Mouse (Mus musculus): Measurements from ENCODE around the gene Atp5l. TPM values are rescaled to one million over a fixed set of nuclear protein-coding genes. Genes with fewer than 3 reads are reported as not detected.
"Not testable (repeated sequence)": the region's sequence is repeated elsewhere in the genome, so short reads cannot be mapped to it uniquely, and the experiment has no call there.

Gene Atp5l
- polyA plus RNA-seq (2014; fragmentation: Nextera tagmentation; extraction: Ambion mirVana): 698 and 917 TPM in 2 replicates

DNA sequence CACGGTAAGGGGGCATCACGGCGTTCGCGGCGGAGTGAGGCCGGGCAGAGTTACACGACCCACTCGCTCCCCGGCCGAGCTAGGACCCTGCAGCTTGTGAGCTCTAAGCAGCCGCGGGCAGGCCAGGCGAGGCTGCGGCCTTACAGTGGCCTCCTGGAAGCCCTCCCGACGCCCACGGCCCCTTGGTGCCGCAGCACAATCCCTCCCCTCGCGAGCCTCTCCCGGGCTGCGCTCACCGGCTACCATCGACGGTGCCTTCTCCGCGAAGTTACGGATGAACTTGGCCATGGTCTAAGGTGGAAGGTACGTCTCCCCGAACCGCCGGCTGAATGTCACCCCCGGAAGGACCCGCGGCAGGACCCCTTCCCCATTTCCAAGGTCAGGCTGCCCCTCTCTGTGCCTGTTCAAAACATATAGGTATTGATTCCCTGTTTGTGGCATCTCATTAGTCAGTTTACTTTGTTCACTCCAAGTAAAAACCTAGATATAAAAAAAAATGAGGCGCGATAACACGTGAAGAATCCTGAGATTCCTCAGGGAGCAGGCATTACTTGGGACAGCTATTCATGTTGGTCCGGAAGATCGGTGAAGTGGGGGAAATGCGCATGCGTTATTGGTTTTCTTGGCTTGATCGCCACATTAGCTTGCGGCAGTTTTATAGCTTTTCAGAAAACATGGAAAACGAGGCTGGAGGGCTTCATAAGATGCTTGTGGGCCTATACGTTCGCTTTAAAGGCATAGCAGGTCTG, at the start of gene Atp5l:
Atp5l (minus strand) TSS at position 369 of the 749 bp plus-strand sequence.
- Histone ChIP-seq H3K9me3 (ENCODE audit: control insufficient read depth, low read length) (no peaks in the 10 kb centered on the region), H3K27me3 (ENCODE audit: control insufficient read depth, insufficient read depth, low read length) (no peaks in the 10 kb centered on the region), H3K27ac (replicated peaks; ENCODE audit: low read depth, low read length) (peak within 1 kb of the TSS; percentile 89), H3K4me2 (ENCODE audit: low read length) (peak within 1 kb of the TSS; percentile 93), H3K4me1 (ENCODE audit: control insufficient read depth, insufficient read depth, low read length) (peaks cover 12% of the 10 kb centered on the region), H3K9ac (replicated peaks; ENCODE audit: low read length) (peak within 1 kb of the TSS; percentile 90), H3K36me3 (ENCODE audit: control insufficient read depth, insufficient read depth, low read length) (0 out of 2 replicates have a peak, but pooled peaks cover 9% of the 10 kb centered on the region), H3K4me3 (replicated peaks; ENCODE audit: low read depth, low read length) (peak within 1 kb of the TSS; percentile 96)
- under 1% methylated on average over 48 of the region's 48 CpGs for WGBS
- ATAC-seq (ENCODE audit: low FRiP score, low TSS enrichment) (peak; percentile 84), DNase-seq (peak; percentile 98)

DNA sequence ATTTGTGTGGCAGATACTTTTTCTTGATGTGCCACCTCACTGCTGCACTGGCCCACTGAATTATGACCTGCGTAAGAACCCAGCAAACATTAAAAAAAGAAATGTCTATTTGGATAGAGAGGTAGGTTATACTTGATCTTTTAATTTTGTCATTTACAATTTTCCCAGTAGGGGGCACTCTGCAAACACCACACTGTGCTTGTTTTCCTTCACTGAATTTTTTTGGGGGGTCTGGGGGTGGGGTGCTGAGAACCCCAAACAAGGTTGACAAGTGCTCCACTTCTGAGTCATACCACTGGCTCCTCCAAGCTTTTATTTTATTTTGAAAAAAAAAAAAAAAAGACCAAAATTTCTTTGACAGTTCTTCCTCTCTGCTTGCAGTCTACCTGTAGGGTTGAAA, 48.9 kb upstream of the Atp5l start:
- peak; percentile 1 for DNase-seq
- no peak overlapping the region for H3K4me3 ChIP-seq (replicated peaks; ENCODE audit: low read depth, low read length)
- no peak overlapping the region for H3K9ac ChIP-seq (replicated peaks; ENCODE audit: low read length)
- H3K36me3 ChIP-seq (ENCODE audit: control insufficient read depth, insufficient read depth, low read length): no peaks in the 10 kb centered on the region
- H3K27ac ChIP-seq (replicated peaks; ENCODE audit: low read depth, low read length): no peak overlapping the region
- H3K27me3 ChIP-seq (ENCODE audit: control insufficient read depth, insufficient read depth, low read length): no peaks in the 10 kb centered on the region; the same call in 1 of the 2 replicates
- ATAC-seq (ENCODE audit: low FRiP score, low TSS enrichment): no peak
- WGBS: 66% methylated on average over 1 of the region's 1 CpGs
- no peak overlapping the region for H3K4me2 ChIP-seq (ENCODE audit: low read length)
- peaks cover 10% of the 10 kb centered on the region for H3K4me1 ChIP-seq (ENCODE audit: control insufficient read depth, insufficient read depth, low read length)
- no peaks in the 10 kb centered on the region for H3K9me3 ChIP-seq (ENCODE audit: control insufficient read depth, low read length)

DNA sequence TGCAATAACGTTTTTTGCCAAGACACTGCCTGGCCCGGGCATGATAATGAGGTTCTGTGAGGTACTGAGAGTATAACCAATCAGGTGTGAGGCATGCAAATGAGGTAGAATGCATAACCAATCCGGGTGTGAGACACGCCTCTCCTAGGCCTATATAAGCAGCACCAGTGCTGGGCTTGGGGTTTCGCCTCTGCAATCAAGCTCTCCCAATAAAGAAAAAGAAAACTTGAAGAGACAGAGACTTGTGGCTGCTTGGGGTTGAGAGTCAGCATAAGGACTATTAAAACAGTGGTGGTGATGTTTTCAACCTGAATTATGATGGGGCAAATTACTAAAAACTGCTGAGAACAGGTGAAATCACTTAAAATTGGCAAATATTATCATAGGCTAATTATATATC, 47.2 kb upstream of the Atp5l start:
- H3K27ac ChIP-seq (replicated peaks; ENCODE audit: low read depth, low read length); H3K9ac ChIP-seq (replicated peaks; ENCODE audit: low read length); H3K4me3 ChIP-seq (replicated peaks; ENCODE audit: low read depth, low read length); DNase-seq; H3K36me3 ChIP-seq (ENCODE audit: control insufficient read depth, insufficient read depth, low read length); H3K9me3 ChIP-seq (ENCODE audit: control insufficient read depth, low read length); ATAC-seq (ENCODE audit: low FRiP score, low TSS enrichment); H3K27me3 ChIP-seq (ENCODE audit: control insufficient read depth, insufficient read depth, low read length); H3K4me2 ChIP-seq (ENCODE audit: low read length): not testable (repeated sequence)
- WGBS: 89% methylated on average over 5 of the region's 5 CpGs
- H3K4me1 ChIP-seq (ENCODE audit: control insufficient read depth, insufficient read depth, low read length): peaks cover 14% of the 10 kb centered on the region

DNA sequence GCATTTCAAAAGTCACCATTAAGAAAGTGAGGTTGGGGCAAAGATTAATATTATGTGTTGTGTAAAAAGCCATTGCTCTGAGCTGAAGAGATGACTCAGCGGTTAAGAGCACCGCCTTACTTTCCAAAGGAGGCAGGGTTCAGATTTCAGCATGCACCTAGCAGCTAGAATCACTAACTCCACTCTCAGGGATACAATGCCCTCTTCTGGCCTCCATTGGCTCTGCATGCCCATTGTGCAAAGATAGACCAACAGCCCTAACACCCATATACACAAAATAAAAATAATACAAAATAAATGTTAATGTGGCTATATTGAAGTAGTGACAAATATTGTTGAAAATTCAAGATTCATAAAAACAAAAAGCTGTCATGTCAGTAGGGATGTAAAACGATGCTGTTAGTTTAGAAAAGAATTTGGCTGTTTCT, 46.3 kb upstream of the Atp5l start:
- no peaks in the 10 kb centered on the region for H3K9me3 ChIP-seq (ENCODE audit: control insufficient read depth, low read length)
- no peak overlapping the region for H3K4me3 ChIP-seq (replicated peaks; ENCODE audit: low read depth, low read length)
- no peak overlapping the region for H3K4me2 ChIP-seq (ENCODE audit: low read length)
- DNase-seq: peak; percentile 78
- H3K27me3 ChIP-seq (ENCODE audit: control insufficient read depth, insufficient read depth, low read length): no peaks in the 10 kb centered on the region
- peaks cover 14% of the 10 kb centered on the region for H3K4me1 ChIP-seq (ENCODE audit: control insufficient read depth, insufficient read depth, low read length)
- peaks cover 6% of the 10 kb centered on the region; the same call in 1 of the 2 replicates for H3K36me3 ChIP-seq (ENCODE audit: control insufficient read depth, insufficient read depth, low read length)
- ATAC-seq (ENCODE audit: low FRiP score, low TSS enrichment): no peak
- 26% methylated on average over 3 of the region's 3 CpGs for WGBS
- H3K27ac ChIP-seq (replicated peaks; ENCODE audit: low read depth, low read length): no peak overlapping the region
- H3K9ac ChIP-seq (replicated peaks; ENCODE audit: low read length): no peak overlapping the region

DNA sequence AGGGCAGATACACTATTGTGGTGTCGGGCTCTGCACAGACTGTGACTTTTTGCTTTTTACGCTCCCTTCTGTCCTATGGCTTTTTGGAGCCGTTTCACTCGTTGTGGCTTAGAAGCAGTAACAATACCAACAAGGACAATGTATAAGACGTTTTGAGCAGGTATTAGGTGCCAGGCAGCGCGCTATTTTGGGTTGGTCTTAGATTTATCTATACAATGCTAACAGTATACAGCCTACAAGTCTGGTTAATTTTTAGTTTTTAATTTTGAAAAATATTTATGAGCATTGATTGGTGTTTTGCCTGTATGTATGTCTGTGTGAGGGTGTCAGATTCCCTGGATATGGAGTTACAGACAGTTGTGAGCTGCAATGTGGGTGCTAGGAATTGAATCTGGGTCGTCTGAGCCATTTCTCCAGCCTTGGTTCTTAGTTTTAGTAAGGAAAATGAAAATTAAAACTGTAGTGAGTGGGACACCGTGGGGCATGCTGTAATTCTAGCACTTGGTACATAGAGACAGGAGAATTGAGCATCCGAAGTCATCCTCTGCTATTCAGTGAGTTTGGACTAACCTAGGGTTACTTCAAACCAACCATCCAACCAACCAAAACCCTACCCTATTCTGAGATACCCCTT, 45.4 kb upstream of the Atp5l start:
- no peak for DNase-seq
- peak; percentile 44; the same call in 1 of the 2 replicates for ATAC-seq (ENCODE audit: low FRiP score, low TSS enrichment)
- 17% methylated on average over 10 of the region's 10 CpGs for WGBS
- H3K9ac ChIP-seq (replicated peaks; ENCODE audit: low read length): peak overlapping the region; percentile 42; the same call in 1 of the 2 replicates
- peak overlapping the region; percentile 76 for H3K27ac ChIP-seq (replicated peaks; ENCODE audit: low read depth, low read length)
- H3K4me3 ChIP-seq (replicated peaks; ENCODE audit: low read depth, low read length): peak overlapping the region; percentile 57
- peaks cover 13% of the 10 kb centered on the region; the same call in 1 of the 2 replicates for H3K36me3 ChIP-seq (ENCODE audit: control insufficient read depth, insufficient read depth, low read length)
- H3K4me1 ChIP-seq (ENCODE audit: control insufficient read depth, insufficient read depth, low read length): peaks cover 14% of the 10 kb centered on the region
- H3K9me3 ChIP-seq (ENCODE audit: control insufficient read depth, low read length): no peaks in the 10 kb centered on the region
- H3K27me3 ChIP-seq (ENCODE audit: control insufficient read depth, insufficient read depth, low read length): no peaks in the 10 kb centered on the region
- peak overlapping the region; percentile 72 for H3K4me2 ChIP-seq (ENCODE audit: low read length)

DNA sequence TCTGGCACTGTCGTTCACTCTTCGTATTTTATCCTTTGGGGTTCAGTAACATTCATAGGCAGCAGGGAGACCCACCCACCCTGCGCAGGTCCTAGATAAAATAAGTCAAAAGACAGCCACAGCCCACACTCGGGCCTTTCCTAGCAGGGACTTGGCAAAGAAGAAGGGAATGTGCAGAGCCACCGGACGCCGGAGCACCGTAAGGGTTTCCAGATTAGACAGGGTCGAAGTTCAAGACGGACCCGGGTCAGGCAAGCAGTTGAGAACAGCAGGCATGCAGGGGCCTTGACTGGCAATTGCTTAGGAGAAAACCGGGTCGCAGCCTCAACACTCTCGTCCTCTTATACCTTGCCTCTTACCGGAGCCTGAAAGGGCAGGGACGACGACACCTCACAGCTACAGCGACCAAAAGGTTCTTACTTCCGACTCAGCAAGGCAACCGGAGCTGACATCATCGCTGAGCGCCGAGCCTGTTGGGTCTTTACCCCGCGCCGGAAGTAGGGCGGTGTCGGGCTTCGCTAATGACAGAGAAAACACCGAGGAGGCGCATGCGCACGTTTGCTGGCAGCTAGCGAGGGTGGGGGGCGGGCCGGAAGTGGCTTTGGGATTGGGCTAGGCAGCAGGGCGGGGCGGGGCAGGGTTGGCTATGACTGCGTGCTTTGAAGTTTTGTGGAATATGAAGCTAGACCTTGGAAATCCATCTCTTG, 44.7 kb upstream of the Atp5l start, which contains the start of gene Ube4a:
Ube4a (minus strand) TSS at position 475 of the 707 bp plus-strand sequence.
- ATAC-seq (ENCODE audit: low FRiP score, low TSS enrichment): peak; percentile 96
- peak within 1 kb of the TSS; percentile 57 for H3K9ac ChIP-seq (replicated peaks; ENCODE audit: low read length)
- H3K27ac ChIP-seq (replicated peaks; ENCODE audit: low read depth, low read length): peak within 1 kb of the TSS; percentile 76

DNA sequence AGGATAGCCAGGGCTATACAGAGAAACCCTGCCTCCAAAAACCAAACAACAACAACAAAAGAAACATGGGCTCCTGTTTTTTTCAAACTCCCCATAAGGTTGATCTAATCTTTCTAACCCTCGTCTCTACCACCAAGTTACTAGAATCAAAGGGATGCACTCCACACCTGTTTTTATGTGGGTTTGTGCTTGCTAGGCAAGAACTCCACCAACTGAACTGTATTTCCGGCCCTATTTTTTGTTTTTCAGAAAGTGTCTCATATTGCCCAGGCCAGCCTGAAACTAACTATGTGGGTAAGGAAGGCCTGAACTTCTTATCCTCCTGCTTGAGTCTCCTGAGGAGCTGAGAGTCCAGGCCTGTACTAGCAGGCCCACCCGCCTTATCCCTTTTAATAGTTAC, 33.9 kb upstream of the Atp5l start:
- H3K36me3 ChIP-seq (ENCODE audit: control insufficient read depth, insufficient read depth, low read length): peaks cover 89% of the 10 kb centered on the region
- H3K27ac ChIP-seq (replicated peaks; ENCODE audit: low read depth, low read length): no peak overlapping the region

More for the DNA sequence above, 44.7 kb upstream of the Atp5l start, which contains the start of gene Ube4a:
- 1% methylated on average over 39 of the region's 39 CpGs for WGBS
- Histone ChIP-seq H3K27me3 (ENCODE audit: control insufficient read depth, insufficient read depth, low read length) (no peaks in the 10 kb centered on the region), H3K4me3 (replicated peaks; ENCODE audit: low read depth, low read length) (peak within 1 kb of the TSS; percentile 57), H3K9me3 (ENCODE audit: control insufficient read depth, low read length) (no peaks in the 10 kb centered on the region), H3K4me2 (ENCODE audit: low read length) (peak within 1 kb of the TSS; percentile 91), H3K36me3 (ENCODE audit: control insufficient read depth, insufficient read depth, low read length) (peaks cover 19% of the 10 kb centered on the region; the same call in 1 of the 2 replicates), H3K4me1 (ENCODE audit: control insufficient read depth, insufficient read depth, low read length) (peaks cover 14% of the 10 kb centered on the region)
- DNase-seq: peak; percentile 100

DNA sequence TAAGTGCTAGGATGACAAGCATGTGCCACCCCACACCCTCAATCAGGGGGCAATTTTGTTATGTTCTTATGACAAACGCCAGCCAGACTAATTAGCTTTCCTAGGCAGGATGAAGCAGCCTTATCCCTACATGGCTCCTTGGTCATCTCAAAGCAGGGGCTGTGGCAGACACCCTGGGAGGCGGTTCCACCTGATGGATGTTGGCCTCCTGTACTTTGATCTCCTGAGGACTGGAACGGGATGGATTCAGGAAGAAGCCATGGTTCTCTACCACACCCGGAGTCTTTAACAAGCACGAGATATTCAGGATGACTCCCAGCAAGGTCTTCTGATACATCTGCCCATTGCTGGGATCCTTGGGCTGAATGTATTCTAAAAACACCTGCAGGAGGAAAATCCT, 27.3 kb upstream of the Atp5l start:
- 95% methylated on average over 5 of the region's 5 CpGs for WGBS

More for the DNA sequence above, 33.9 kb upstream of the Atp5l start:
- H3K27me3 ChIP-seq (ENCODE audit: control insufficient read depth, insufficient read depth, low read length): no peaks in the 10 kb centered on the region
- H3K9me3 ChIP-seq (ENCODE audit: control insufficient read depth, low read length): no peaks in the 10 kb centered on the region
- no peak overlapping the region for H3K4me2 ChIP-seq (ENCODE audit: low read length)
- DNase-seq: no peak
- 90% methylated on average over 3 of the region's 3 CpGs for WGBS
- no peak overlapping the region for H3K4me3 ChIP-seq (replicated peaks; ENCODE audit: low read depth, low read length)
- no peaks in the 10 kb centered on the region for H3K4me1 ChIP-seq (ENCODE audit: control insufficient read depth, insufficient read depth, low read length)
- H3K9ac ChIP-seq (replicated peaks; ENCODE audit: low read length): no peak overlapping the region
- ATAC-seq (ENCODE audit: low FRiP score, low TSS enrichment): no peak

More for the DNA sequence above, 27.3 kb upstream of the Atp5l start:
- H3K4me1 ChIP-seq (ENCODE audit: control insufficient read depth, insufficient read depth, low read length): no peaks in the 10 kb centered on the region
- no peak overlapping the region for H3K4me3 ChIP-seq (replicated peaks; ENCODE audit: low read depth, low read length)
- DNase-seq (no peak), ATAC-seq (ENCODE audit: low FRiP score, low TSS enrichment) (no peak)
- no peak overlapping the region for H3K27ac ChIP-seq (replicated peaks; ENCODE audit: low read depth, low read length)
- no peaks in the 10 kb centered on the region for H3K27me3 ChIP-seq (ENCODE audit: control insufficient read depth, insufficient read depth, low read length)
- no peak overlapping the region for H3K9ac ChIP-seq (replicated peaks; ENCODE audit: low read length)
- H3K36me3 ChIP-seq (ENCODE audit: control insufficient read depth, insufficient read depth, low read length): peaks cover 97% of the 10 kb centered on the region
- no peak overlapping the region for H3K4me2 ChIP-seq (ENCODE audit: low read length)
- no peaks in the 10 kb centered on the region for H3K9me3 ChIP-seq (ENCODE audit: control insufficient read depth, low read length)
